Mouse (Mus musculus) limb, embryonic 12.5 days (tissue): ENCODE measurements around the gene 4930430F08Rik. TPM values are rescaled to one million over a fixed set of nuclear protein-coding genes. Genes with fewer than 3 reads are reported as not detected.

ENCODE experiments used
- ATAC-seq: fragments of 200-750 bp; cut with Nextera tagmentation; 2 replicates; pipeline ENCODE4 v1.8.0; 2017; ENCODE audit warnings: low read depth, moderate TSS enrichment; ENCODE audit not compliant: insufficient number of reproducible peaks, insufficient read depth, low FRiP score, low TSS enrichment
- H3K27ac ChIP-seq: fragments of 300-500 bp; sonication (generic); 2 replicates; pipeline ENCODE4 v1.5.1; 2016; ENCODE audit warnings: mild to moderate bottlenecking, moderate library complexity
- H3K27me3 ChIP-seq: fragments of 300-500 bp; sonication (generic); 2 replicates; pipeline ENCODE4 v1.6.1; 2016; ENCODE audit warnings: mild to moderate bottlenecking, moderate library complexity
- H3K36me3 ChIP-seq: fragments of 300-500 bp; sonication (generic); 2 replicates; pipeline ENCODE4 v1.6.1; 2016; ENCODE audit warnings: mild to moderate bottlenecking, moderate library complexity
- H3K4me1 ChIP-seq: fragments of 300-500 bp; sonication (generic); replicated peaks from 2 replicates; pipeline ENCODE4 v1.6.1; 2016
- H3K4me2 ChIP-seq: fragments of 300-500 bp; sonication (generic); 2 replicates; pipeline ENCODE4 v1.6.1; 2016; ENCODE audit warnings: mild to moderate bottlenecking, moderate library complexity
- H3K4me3 ChIP-seq: fragments of 300-500 bp; sonication (generic); replicated peaks from 2 replicates; pipeline ENCODE4 v1.5.1; 2016; ENCODE audit warnings: mild to moderate bottlenecking
- H3K9ac ChIP-seq: fragments of 300-500 bp; sonication (generic); replicated peaks from 2 replicates; pipeline ENCODE4 v1.6.1; 2016; ENCODE audit warnings: mild to moderate bottlenecking, moderate library complexity
- H3K9me3 ChIP-seq: fragments of 300-500 bp; sonication (generic); 2 replicates; pipeline ENCODE4 v1.6.1; 2016; ENCODE audit warnings: mild to moderate bottlenecking, moderate library complexity
- WGBS: fragments of 180-500 bp; shearing (Covaris S2); methylation state at CpG from one replicate; pipeline ENCODE4 v1.1.7; 2016; 5-methylcytosine and 5-hydroxymethylcytosine counted together
- polyA plus RNA-seq: library from polyadenylated mRNA; unstranded; fragments of >200 nt; fragmentation: Nextera tagmentation; extraction: Ambion mirVana; gene quantifications from 2 replicates; pipeline ENCODE4 v1.2.1, GENCODE M21; 2016

4930430F08Rik gene
- polyA plus RNA-seq: 8.1 and 9.2 TPM in 2 replicates

- no peaks in the 10 kb centered on the region for H3K36me3 ChIP-seq
- 85% methylated on average over 1 of the region's 1 CpGs for WGBS
- no peak within 1 kb of the TSS for H3K9ac ChIP-seq
- peak within 1 kb of the TSS; percentile 67 for H3K4me3 ChIP-seq
- no peak for ATAC-seq
- peaks cover 7% of the 10 kb centered on the region for H3K4me1 ChIP-seq
- no peaks in the 10 kb centered on the region for H3K27me3 ChIP-seq
- H3K27ac ChIP-seq: no peak within 1 kb of the TSS
- no peaks in the 10 kb centered on the region for H3K9me3 ChIP-seq
- peak within 1 kb of the TSS; percentile 65 for H3K4me2 ChIP-seq
Measured at GRCm38 (mm10) chr10:100590323-100590722, at the start of gene 4930430F08Rik, which contains the start of gene 1700017N19Rik. Gene 4930430F08Rik, minus strand, starts transcription at chr10:100590423. Gene 1700017N19Rik, plus strand, starts transcription at chr10:100590484.

GRCm38 (mm10) chr10:100629762-100630438, 39.7 kb upstream of the 4930430F08Rik start:
- Histone ChIP-seq H3K27me3 (no peaks in the 10 kb centered on the region), H3K36me3 (no peaks in the 10 kb centered on the region), H3K27ac (no peak overlapping the region), H3K4me2 (peak overlapping the region; percentile 41), H3K9me3 (no peaks in the 10 kb centered on the region), H3K4me3 (no peak overlapping the region), H3K4me1 (no peaks in the 10 kb centered on the region), H3K9ac (no peak overlapping the region)
- no peak for ATAC-seq
- WGBS: 30% methylated on average over 20 of the region's 20 CpGs

GRCm38 (mm10) chr10:100622494-100622893, 32.3 kb upstream of the 4930430F08Rik start:
- Histone ChIP-seq H3K9me3 (no peaks in the 10 kb centered on the region), H3K4me3 (no peak overlapping the region), H3K36me3 (no peaks in the 10 kb centered on the region), H3K27me3 (no peaks in the 10 kb centered on the region), H3K27ac (no peak overlapping the region), H3K4me2 (no peak overlapping the region), H3K4me1 (0 out of 2 replicates have a peak, but pooled peaks cover 3% of the 10 kb centered on the region), H3K9ac (no peak overlapping the region)
- WGBS: 64% methylated on average over 3 of the region's 3 CpGs
- no peak for ATAC-seq

GRCm38 (mm10) chr10:100620040-100620439, 29.8 kb upstream of the 4930430F08Rik start:
- Histone ChIP-seq H3K27me3 (no peaks in the 10 kb centered on the region), H3K4me2 (no peak overlapping the region), H3K9ac (no peak overlapping the region), H3K36me3 (no peaks in the 10 kb centered on the region), H3K4me3 (no peak overlapping the region), H3K9me3 (no peaks in the 10 kb centered on the region), H3K4me1 (0 out of 2 replicates have a peak, but pooled peaks cover 3% of the 10 kb centered on the region), H3K27ac (no peak overlapping the region)
- ATAC-seq: no peak
- 93% methylated on average over 12 of the region's 12 CpGs for WGBS

- H3K36me3 ChIP-seq: no peaks in the 10 kb centered on the region
- no peak overlapping the region for H3K27ac ChIP-seq
- no peak overlapping the region for H3K4me2 ChIP-seq
- H3K9ac ChIP-seq: no peak overlapping the region
- H3K4me1 ChIP-seq: 0 out of 2 replicates have a peak, but pooled peaks cover 3% of the 10 kb centered on the region
- H3K27me3 ChIP-seq: no peaks in the 10 kb centered on the region
- H3K4me3 ChIP-seq: no peak overlapping the region
- no peak for ATAC-seq
- 87% methylated on average over 7 of the region's 7 CpGs for WGBS
- H3K9me3 ChIP-seq: no peaks in the 10 kb centered on the region
Measured at GRCm38 (mm10) chr10:100619474-100619873, 29.3 kb upstream of the 4930430F08Rik start.

GRCm38 (mm10) chr10:100617233-100617903, 27.1 kb upstream of the 4930430F08Rik start:
- Histone ChIP-seq H3K4me2 (no peak overlapping the region), H3K36me3 (no peaks in the 10 kb centered on the region), H3K9ac (no peak overlapping the region), H3K4me1 (0 out of 2 replicates have a peak, but pooled peaks cover 3% of the 10 kb centered on the region), H3K9me3 (no peaks in the 10 kb centered on the region), H3K27me3 (no peaks in the 10 kb centered on the region), H3K27ac (no peak overlapping the region), H3K4me3 (no peak overlapping the region)
- 71% methylated on average over 6 of the region's 6 CpGs for WGBS
- no peak for ATAC-seq

GRCm38 (mm10) chr10:100604254-100604653, 14.0 kb upstream of the 4930430F08Rik start:
- H3K4me2 ChIP-seq: no peak overlapping the region
- ATAC-seq: no peak
- 60% methylated on average over 2 of the region's 2 CpGs for WGBS

GRCm38 (mm10) chr10:100603511-100603910, 13.3 kb upstream of the 4930430F08Rik start:
- ATAC-seq: no peak
- no peaks in the 10 kb centered on the region for H3K27me3 ChIP-seq
- no peaks in the 10 kb centered on the region for H3K36me3 ChIP-seq
- no peak overlapping the region for H3K4me3 ChIP-seq
- H3K9ac ChIP-seq: no peak overlapping the region
- H3K4me2 ChIP-seq: no peak overlapping the region
- H3K27ac ChIP-seq: no peak overlapping the region
- H3K4me1 ChIP-seq: no peaks in the 10 kb centered on the region
- no peaks in the 10 kb centered on the region for H3K9me3 ChIP-seq
- WGBS: 88% methylated on average over 9 of the region's 9 CpGs

More at GRCm38 (mm10) chr10:100604254-100604653, 14.0 kb upstream of the 4930430F08Rik start:
- no peaks in the 10 kb centered on the region for H3K36me3 ChIP-seq
- H3K4me1 ChIP-seq: no peaks in the 10 kb centered on the region
- no peak overlapping the region for H3K4me3 ChIP-seq
- H3K9ac ChIP-seq: no peak overlapping the region
- H3K27ac ChIP-seq: no peak overlapping the region
- H3K9me3 ChIP-seq: no peaks in the 10 kb centered on the region
- H3K27me3 ChIP-seq: no peaks in the 10 kb centered on the region

- Histone ChIP-seq H3K4me2 (no peak overlapping the region), H3K27me3 (no peaks in the 10 kb centered on the region), H3K4me3 (no peak overlapping the region), H3K4me1 (no peaks in the 10 kb centered on the region), H3K9ac (no peak overlapping the region), H3K36me3 (no peaks in the 10 kb centered on the region), H3K9me3 (no peaks in the 10 kb centered on the region), H3K27ac (no peak overlapping the region)
- 78% methylated on average over 3 of the region's 3 CpGs for WGBS
- no peak for ATAC-seq
Measured at GRCm38 (mm10) chr10:100598339-100598738, 8.1 kb upstream of the 4930430F08Rik start.

- Histone ChIP-seq H3K27me3 (no peaks in the 10 kb centered on the region), H3K4me2 (peak overlapping the region; percentile 65), H3K4me3 (peak overlapping the region; percentile 67), H3K9ac (peak overlapping the region; percentile 79), H3K4me1 (peaks cover 7% of the 10 kb centered on the region), H3K27ac (peak overlapping the region; percentile 82), H3K36me3 (peaks cover 6% of the 10 kb centered on the region; the same call in 1 of the 2 replicates), H3K9me3 (no peaks in the 10 kb centered on the region)
- peak; percentile 99 for ATAC-seq
- 0% methylated on average over 31 of the region's 31 CpGs for WGBS
Measured at GRCm38 (mm10) chr10:100588932-100589388, 1.3 kb downstream of the 4930430F08Rik start.

- H3K9ac ChIP-seq: peak overlapping the region; percentile 79
- WGBS: 49% methylated on average over 7 of the region's 7 CpGs
- peaks cover 6% of the 10 kb centered on the region; the same call in 1 of the 2 replicates for H3K36me3 ChIP-seq
- no peaks in the 10 kb centered on the region for H3K27me3 ChIP-seq
- H3K4me2 ChIP-seq: peak overlapping the region; percentile 65
- H3K4me1 ChIP-seq: peaks cover 7% of the 10 kb centered on the region
- peak overlapping the region; percentile 82 for H3K27ac ChIP-seq
- H3K9me3 ChIP-seq: no peaks in the 10 kb centered on the region
- ATAC-seq: peak; percentile 35; the same call in 1 of the 2 replicates
- peak overlapping the region; percentile 67 for H3K4me3 ChIP-seq
Measured at GRCm38 (mm10) chr10:100588524-100588923, 1.7 kb downstream of the 4930430F08Rik start.
